Mouse (Mus musculus): ENCODE data around the gene Rbl2.

DNA sequence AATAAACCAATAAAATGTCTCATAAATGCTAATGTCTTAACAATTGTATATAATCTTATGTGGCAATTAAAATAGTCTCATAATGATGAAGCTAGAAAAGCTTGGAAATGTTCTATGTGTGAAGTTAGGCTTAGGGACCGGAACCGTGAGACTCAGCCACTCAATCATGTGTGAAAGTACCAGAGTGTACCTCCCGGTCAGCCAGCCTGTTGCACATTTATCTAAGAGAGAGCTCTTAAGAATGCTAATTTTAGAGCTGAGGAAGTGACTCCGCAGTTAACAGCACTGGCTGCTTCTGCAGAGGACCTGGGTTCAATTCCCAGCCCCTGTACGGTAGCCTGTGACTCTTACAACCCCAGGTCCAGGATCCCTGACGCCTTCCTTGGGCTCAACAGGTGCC, 28.2 kb downstream of the Rbl2 start:
- no peak for TF ChIP-seq GATA1 (IDR thresholded peaks at IDR 0.05; ENCODE audit: low read depth, low read length)
- TF ChIP-seq EP300 (IDR thresholded peaks at IDR 0.05; ENCODE audit: low read depth in 1 of 2, low read length in 2 of 2), result no peak
- TF ChIP-seq POLR2A (IDR thresholded peaks at IDR 0.05; ENCODE audit: control insufficient read depth in 1 of 2, insufficient read depth in 1 of 2, low read depth in 1 of 2, low read length in 2 of 2, poor library complexity in 1 of 2), result no peak
- no peak for TF ChIP-seq CTCF (IDR thresholded peaks at IDR 0.05 in 2 of 3, conservative IDR thresholded peaks at IDR 0.05 in 1 of 3; ENCODE audit: control insufficient read depth in 1 of 3, insufficient read depth in 1 of 3, low read depth in 2 of 3, low read length in 3 of 3, poor library complexity in 1 of 3, severe bottlenecking in 1 of 3)
- no peak for TF ChIP-seq MAFK (IDR thresholded peaks at IDR 0.05; ENCODE audit: borderline replicate concordance, low read depth, low read length)
- no peak for TF ChIP-seq RAD21 (IDR thresholded peaks at IDR 0.05; ENCODE audit: low read depth, low read length)
- no peak for TF ChIP-seq POLR2AphosphoS5 (IDR thresholded peaks at IDR 0.05; ENCODE audit: borderline replicate concordance, low read depth, low read length)
- TF ChIP-seq TAL1 (IDR thresholded peaks at IDR 0.05; ENCODE audit: low read length), result no peak
- TF ChIP-seq USF1 (IDR thresholded peaks at IDR 0.05; ENCODE audit: low read depth, low read length), result no peak
- no peak for TF ChIP-seq CHD1 (IDR thresholded peaks at IDR 0.05; ENCODE audit: low read depth, low read length)
